Mouse (Mus musculus): Measurements from ENCODE around the gene Wnt3a. TPM values are rescaled to one million over a fixed set of nuclear protein-coding genes. Genes with fewer than 3 reads are reported as not detected.
"Not testable (repeated sequence)": the region's sequence is repeated elsewhere in the genome, so short reads cannot be mapped to it uniquely, and the experiment has no call there.

Wnt3a gene
- total RNA-seq, 4 experiments from 2014 or later: 0.10 to 0.22 (median 0.16) TPM; not detected in 1

DNA sequence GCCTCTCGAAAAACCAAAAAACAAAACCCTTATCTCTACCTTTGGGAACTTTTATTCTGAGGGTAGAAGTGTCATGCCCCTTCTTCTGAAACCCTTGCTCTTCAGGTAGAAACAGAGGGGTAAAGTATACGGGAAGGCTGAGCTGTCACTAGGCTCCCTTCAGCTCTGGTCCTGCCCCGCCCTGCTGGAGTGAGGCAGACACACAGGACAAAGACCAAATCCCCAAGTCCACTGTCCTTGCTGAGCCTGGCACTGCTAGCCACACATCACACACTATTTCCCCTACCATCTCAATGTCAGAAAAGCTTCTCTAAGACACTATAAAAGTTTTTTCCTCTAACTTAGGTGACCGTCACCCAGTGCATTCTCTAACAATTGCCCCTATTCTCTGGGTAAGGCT, 68.2 kb downstream of the Wnt3a start:
- no peak for DNase-seq (ENCODE audit: low spot score in 2 of 2)

DNA sequence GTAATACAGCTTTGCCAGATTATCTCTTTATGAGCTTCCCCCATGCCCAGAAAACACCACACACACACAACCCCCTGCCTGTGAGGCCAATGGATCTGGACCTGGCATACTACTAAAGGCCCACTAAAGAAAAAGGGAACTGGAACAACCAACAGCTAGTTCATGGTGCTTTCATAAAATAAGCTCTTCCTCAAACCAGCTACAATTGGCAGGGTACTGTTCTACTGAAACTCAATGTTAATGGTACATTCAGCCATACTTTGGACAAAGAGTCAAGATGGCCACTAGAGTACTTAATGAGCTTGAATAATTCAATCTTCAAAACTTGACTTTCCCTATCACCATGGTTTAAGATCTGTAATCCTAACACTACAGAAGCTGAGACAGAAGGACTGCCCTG, 68.9 kb downstream of the Wnt3a start:
- no peak for DNase-seq (ENCODE audit: low spot score in 2 of 2)

DNA sequence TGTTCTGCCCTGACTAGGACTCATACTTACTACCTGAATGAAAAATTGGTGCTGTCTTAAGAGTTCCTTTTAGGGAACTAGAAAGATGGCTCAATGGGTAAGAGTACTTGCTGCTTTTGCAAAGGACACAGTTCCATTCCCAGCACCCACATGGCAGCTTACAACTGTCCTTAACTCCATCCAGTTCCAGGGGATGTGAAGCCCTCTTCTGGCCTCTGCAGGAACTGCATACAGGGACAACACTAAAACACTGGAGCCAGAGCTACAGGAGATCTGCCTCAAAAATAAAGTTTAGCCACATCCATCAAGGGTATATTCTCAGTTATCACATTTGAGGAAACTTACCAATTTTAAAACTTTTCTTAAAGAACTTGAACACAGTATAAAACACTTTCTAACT, 71.5 kb downstream of the Wnt3a start:
- DNase-seq (ENCODE audit: low spot score in 2 of 2): no peak

DNA sequence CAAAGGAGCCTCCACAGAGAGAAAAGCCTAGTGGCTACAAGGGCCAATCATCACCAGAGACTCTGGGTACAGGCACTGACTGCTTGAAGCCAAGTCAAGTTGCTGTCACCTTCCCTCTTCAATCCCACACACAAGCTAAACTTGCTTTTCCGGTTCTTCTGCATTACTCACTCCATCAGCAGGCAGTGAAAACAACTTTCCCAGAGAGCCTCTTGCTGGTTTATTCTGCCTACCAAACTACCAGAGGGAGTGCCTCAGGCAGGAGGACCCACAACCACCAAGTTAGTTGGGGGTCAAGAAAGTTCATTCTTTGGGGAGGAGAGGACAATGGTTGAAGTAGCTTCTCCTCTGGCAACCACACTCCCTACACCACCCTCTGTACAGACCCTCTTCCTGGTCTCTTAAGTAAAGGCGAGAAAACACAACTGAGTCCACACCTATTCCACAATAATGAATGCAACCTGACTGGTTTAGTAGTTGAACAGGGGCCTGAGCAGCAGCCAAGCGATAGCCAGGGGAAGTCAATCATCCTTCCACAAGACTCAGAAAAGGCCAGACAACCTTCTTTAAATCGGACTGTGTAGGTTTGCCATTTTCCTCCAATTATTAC, 72.1 kb downstream of the Wnt3a start:
- DNase-seq (ENCODE audit: low spot score in 2 of 2): no peak

DNA sequence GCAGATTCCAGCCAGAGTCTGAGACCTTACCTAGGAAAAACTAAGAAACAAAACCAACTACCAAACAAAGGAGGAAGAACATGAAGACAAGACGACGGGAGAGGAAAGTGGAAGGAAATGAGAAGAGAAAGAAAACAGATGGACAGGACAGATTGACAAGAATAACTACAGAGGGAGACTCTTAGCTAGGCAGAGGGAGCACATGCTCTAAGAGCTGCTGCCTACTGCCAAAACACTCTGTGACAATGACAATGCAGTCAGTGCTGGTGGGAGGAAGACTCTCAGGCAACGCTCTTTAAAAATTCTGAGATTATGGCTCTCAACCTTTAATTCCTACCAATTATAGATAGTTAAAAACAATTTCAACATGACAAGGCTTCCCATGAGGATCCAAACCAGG, 73.6 kb downstream of the Wnt3a start:
- peak in 1 of 2 experiments; percentile 59 for DNase-seq (ENCODE audit: low spot score in 2 of 2)

DNA sequence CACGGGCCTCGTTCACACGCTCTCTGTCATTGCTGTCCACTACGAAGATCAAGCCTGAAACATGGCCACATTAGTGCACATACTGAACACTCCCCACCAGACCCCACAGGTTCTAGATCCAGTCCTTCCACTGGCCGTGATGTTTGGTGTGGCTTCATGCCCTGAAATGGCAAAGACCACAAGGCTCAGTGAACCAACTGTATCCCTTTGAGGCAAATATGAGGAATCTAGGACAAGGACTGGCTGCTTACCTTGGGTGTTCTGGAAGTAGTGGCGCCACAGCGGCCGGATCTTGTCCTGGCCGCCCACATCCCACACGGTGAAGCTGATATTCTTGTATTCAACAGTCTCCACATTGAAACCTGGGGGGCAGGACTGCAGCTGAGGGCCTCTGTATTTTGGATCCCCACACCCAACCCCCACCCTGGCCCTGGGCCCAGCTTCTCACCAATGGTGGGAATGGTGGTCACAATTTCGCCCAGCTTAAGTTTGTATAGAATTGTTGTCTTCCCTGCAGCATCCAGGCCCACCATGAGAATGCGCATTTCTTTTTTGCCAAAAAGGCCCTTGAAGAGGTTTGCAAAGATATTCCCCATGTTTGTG, 77.6 kb downstream of the Wnt3a start:
- DNase-seq (ENCODE audit: low spot score in 2 of 2): no peak

DNA sequence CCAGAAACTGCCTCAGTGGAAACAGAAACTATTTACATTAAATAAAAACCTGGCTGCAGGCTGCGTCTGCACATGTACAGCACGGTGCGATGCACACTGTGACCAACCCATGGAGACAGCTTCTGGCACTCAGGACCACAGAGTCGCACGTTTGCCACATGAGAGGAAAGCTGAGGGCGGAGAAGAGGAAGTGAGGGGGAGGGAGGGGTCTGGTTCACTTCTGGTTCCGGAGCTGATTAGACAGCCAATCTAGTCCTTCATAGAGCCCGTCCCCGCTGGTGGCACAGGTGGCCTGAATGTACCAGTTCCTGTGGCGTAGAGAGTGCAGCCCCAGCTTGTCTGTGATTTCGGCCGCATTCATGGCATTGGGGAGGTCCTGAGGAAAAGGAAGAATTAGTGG, 78.2 kb downstream of the Wnt3a start:
- not testable (repeated sequence) for DNase-seq (ENCODE audit: low spot score in 2 of 2)

DNA sequence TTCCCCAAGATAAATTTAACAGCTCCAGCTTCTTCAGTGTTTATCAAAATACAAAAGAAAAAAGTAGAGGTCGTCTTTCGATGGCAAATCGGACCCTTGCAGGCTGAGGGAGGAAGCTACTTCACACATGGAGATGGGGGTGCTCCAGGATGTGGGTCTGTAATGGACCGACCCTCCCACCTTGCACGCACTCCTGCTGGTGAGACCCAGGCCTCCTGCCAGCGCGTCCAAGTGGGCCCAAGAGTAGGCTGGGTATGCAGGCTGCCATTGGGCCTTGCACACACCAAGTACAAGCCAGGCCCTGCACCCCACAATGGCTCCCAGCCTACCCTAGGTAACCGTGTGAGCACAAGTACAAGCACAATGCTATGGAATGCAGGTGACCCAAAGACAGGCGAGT, 79.0 kb downstream of the Wnt3a start:
- not testable (repeated sequence) for DNase-seq (ENCODE audit: low spot score in 2 of 2)

DNA sequence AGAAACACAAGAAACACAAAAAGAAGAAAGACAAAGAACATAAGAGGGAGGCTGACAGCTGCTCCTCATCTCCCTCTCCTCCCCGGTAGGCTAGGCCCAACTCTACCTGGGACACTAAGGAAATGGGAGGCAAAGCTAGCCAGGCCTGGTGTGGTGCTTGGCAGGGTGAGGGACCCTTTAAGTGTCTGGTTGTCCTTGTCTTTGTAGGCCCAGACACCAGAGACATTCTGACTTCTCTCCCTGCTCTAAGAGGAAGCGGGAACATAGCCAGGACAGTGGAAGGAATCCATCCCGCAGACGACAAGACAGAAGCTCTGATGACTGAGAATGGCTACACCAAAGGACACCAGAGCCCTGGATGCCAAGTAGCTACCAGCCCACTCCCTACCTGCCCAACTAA, 80.5 kb downstream of the Wnt3a start:
- no peak for DNase-seq (ENCODE audit: low spot score in 2 of 2)

DNA sequence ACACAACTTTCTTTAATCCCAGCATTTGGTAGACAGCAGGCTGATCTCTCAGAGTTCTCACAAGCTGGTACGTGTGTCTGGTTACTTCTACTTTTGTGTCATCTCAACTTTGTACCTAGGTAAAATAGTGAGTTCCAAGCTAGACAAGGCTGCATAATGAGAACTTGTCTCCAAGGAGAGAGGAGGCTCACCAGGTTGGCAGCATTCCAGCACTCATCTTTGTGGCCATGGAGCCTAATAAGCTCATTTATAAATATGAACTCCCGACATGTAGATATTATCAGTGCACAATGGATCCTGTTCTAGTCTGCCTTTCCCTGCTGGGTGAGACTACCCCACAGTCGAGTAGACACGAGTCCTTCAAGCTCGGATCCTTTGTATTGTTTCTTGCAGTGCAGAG, 81.0 kb downstream of the Wnt3a start:
- DNase-seq (ENCODE audit: low spot score in 2 of 2): no peak

DNA sequence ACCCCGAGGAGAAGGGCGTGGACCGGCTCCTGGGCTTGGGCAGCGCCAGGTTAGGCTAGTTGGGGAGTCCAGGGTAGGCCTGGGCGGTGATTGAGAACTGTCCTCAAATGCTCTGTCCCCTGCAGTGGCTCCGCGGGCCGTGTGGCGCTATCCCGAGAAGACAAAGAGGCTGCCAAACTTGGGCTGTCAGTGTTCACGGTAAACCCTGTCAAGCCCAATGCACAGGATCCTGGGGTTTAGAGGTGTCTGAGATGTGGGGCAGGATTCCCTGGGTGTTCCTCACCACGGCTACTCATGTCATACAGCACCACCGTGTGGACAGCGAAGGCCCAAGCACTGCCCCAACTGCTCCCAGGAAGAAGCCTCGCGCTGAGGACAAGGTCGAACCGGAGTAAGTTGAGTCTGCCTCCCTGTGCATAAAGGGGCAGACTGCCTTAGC, 81.5 kb downstream of the Wnt3a start:
- DNase-seq (ENCODE audit: low spot score in 2 of 2): peak; percentile 54 to 61

DNA sequence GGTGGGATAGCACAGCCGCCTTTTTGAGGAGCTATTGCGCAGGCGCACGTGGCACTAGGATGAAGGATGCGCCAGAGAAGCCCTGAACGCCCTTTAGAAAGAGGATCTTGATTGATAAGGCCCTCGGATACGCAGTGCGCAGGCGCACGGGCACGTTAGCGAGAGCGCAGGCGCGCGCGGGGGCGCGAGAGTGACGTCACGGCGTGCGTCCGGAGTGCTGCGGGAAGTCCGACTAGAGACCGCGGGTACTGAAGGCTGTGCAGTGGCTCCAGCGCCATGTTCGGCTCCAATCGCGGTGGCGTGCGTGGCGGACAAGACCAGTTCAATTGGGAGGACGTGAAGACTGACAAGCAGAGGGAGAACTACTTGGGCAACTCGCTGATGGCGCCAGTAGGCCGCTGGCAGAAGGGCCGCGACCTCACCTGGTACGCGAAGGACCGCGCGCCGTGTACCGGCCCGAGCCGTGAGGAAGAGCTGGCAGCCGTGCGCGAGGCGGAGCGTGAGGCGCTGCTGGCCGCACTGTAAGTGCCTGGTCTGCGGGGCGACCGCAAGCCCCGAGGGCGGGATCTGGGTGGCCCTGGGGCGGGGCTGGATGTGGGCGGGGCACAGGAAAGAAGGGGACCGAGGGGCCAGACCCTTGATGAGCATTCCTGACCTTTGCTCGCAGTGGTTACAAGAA, 82.3 kb downstream of the Wnt3a start, which contains the start of gene 2310033P09Rik:
2310033P09Rik (plus strand) TSS at position 169 of the 679 bp plus-strand sequence.
- peak; percentile 93 to 94 for DNase-seq (ENCODE audit: low spot score in 2 of 2)

DNA sequence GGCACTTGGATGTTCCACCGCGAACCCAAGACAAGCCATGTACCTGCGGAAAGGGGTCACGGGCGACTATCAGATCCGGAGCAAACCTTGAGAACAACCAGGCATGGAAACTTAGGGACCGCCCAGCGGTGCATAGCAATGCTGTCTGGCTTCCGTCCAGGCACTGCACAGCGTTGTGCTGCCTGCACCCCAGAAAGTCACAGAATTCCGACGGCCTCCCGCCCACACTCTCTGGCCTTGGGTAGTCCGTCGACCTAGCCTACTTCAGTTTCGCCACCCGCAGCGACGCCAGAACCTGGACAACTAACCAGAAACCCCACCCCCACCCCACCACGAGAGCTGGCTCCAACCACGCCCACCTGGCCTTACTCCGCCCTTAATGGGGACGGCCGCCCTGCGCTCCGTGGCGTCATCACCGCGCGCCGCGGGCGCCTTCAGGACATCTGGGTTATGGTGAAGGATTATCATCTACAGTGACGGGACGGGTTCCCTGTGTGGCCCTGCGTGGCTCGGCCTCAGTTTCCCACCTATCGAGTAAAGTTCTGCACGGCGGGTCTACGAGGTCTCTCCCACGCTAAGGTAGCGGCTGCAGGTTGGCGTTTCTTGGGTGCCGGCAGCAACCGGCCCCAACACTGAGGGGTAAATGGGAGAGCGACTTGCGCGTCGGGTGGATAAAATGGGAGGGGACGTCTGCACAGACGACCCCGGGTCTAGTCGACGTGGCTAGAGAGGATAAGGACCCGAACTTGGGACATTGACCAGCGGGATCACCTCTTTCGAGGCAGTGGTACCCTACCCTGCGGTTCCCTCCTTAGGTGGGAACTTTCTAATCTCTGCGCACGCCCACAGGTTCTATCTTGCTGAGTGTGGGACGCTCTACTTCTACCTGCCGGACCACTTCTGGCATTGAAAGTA, 88.2 kb downstream of the Wnt3a start, which contains the start of gene Mrpl55:
Mrpl55 (plus strand) TSS at position 406 of the 915 bp plus-strand sequence.
- peak; percentile 86 to 90 for DNase-seq (ENCODE audit: low spot score in 2 of 2)

DNA sequence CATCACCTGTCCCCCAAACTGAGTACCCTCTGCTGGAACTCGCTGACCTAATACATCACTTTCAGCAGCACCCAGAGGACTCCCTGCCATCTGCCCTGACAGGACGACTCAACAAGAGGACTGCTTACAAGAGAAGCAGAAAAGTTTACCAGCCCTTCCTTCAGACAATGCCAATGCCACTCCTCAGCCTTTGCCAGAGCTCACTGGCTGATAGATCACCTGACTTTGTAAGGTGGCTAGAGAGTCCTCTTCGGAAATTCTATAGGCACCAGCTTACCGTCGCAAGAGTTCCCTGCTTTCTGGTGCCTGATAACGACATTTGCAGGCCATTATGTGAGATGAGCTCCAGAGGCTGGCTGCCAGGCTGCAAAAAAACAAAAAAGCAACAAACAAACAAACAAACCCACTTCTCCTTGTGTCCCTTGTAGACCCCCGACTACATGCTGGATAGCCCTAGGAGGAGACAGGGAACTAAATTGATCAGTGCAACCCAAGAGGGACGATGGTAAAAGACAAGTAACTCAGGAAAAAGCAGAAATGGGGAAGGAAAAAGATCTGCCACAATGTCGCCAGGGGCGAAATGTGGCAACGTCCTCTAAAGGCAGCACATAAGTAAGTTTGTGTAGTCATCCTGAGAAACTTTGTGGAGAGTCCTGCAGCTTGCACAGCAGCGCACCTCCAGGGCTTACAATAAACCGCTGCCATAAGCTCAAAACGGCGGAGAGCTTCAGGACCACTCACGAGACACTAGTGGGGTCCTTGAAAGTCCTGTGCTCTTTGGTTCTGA, 89.1 kb downstream of the Wnt3a start:
- no peak for DNase-seq (ENCODE audit: low spot score in 2 of 2)

Small RNA genes lying within 50 kb of the gene (microRNA-seq; reads per million reads assigned to microRNA genes)
- gene Gm24756: 0 reads per million in 2 experiments

Other genes with a start within 250 kb of the Wnt3a start
- gene Obscn, start 154.3 kb downstream of the Wnt3a start, total RNA-seq (2022): 1 to 10 TPM; 1.2 to 1.9 (median 1.5) TPM
- 10 to 100 TPM in 1 of 4 experiments, 1 to 10 TPM in 3; 5.9 to 10.2 (median 7.3) TPM for gene Iba57, start 127.0 kb downstream of the Wnt3a start, total RNA-seq (2022)
- 10 to 100 TPM; 11.8 to 15.9 (median 12.5) TPM for gene Gjc2, start 107.5 kb downstream of the Wnt3a start, total RNA-seq (2022)
- 100 to 1,000 TPM; 135 to 149 (median 141) TPM for gene Guk1, start 98.5 kb downstream of the Wnt3a start, total RNA-seq (2022)
- gene Mrpl55, start 88.3 kb downstream of the Wnt3a start, total RNA-seq (2022): 10 to 100 TPM; 31.2 to 40.8 (median 36.1) TPM
- gene 2310033P09Rik, start 82.4 kb downstream of the Wnt3a start, total RNA-seq (2022): 10 to 100 TPM; 18.9 to 24.8 (median 22.0) TPM
- 100 to 1,000 TPM; 479 to 502 (median 488) TPM for gene Arf1, start 62.5 kb downstream of the Wnt3a start, total RNA-seq (2022)
- 1 to 10 TPM; 2.9 to 7.3 (median 4.5) TPM for gene Wnt9a, start 16.2 kb upstream of the Wnt3a start, total RNA-seq (2022)
- gene Prss38, start 84.9 kb upstream of the Wnt3a start, total RNA-seq (2022): not detected
- 10 to 100 TPM; 24.0 to 27.8 (median 26.7) TPM for gene Jmjd4, start 159.3 kb upstream of the Wnt3a start, total RNA-seq (2022)
- 100 to 1,000 TPM; 337 to 371 (median 354) TPM for gene Snap47, start 160.4 kb upstream of the Wnt3a start, total RNA-seq (2022)
- 1 to 10 TPM; 3.6 to 4.0 (median 3.7) TPM for gene Zfp867, start 181.7 kb upstream of the Wnt3a start, total RNA-seq (2022)
- 1 to 10 TPM; 6.4 to 10.0 (median 8.3) TPM for gene Zkscan17, start 236.0 kb upstream of the Wnt3a start, total RNA-seq (2022)